24 mouse cellular contexts compared by ENCODE assay signal in the genomic region with DNA sequence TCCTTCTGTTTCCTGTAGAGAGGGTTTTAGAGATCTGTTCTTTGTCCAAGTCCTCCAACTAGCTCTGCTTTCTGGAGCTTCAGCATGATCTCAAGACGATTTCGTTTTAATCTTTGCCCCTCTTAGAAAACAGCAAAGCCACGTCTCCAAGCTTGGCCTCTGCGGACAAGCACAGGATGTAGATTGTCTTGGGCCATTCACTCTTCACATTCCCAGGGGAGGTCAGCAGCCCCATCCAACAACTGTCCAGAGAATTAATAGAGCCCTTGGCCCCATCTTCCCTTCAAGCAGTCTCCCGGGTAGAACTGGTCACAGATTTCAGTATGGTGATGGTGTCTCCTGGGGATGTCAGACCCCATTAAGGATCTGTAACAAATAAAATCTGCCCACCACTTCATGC.
DNase-seq lines count a peak whose midpoint lies in the region; ATAC-seq and TF ChIP-seq lines count a peak whose summit lies in the region.
"Had no signal": no experiment of that assay in that cellular context is flagged by ENCODE, and none has a peak within 500 bp of the region (broad histone marks: within the 10 kb centered on the region; RNA-seq: fewer than 3 reads in every experiment).

No protein-coding gene starts in this region.

- H3K79me2 ChIP-seq in liver, adult 2 months (ENCODE audit: control insufficient read depth, insufficient read depth, low read length): no peaks in the 10 kb centered on the region

- TF ChIP-seq CTCF in liver, adult 2 months (IDR thresholded peaks at IDR 0.05; ENCODE audit: low read depth, low read length): no peak

- H3K27me3 ChIP-seq in liver, adult 2 months (ENCODE audit: control insufficient read depth, insufficient read depth, low read length): no peaks in the 10 kb centered on the region
- H3K27me3 ChIP-seq in liver, embryonic 11.5 days (replicated peaks; ENCODE audit: control insufficient read depth, insufficient read depth, low read length): no peaks in the 10 kb centered on the region
- H3K27me3 ChIP-seq in kidney, embryonic 16.5 days (ENCODE audit: insufficient read depth, low read length): no peaks in the 10 kb centered on the region
- H3K27me3 ChIP-seq in stomach, embryonic 14.5 days (ENCODE audit: control insufficient read depth, insufficient read depth, low read length): no peaks in the 10 kb centered on the region
- H3K27me3 ChIP-seq: heart, embryonic 13.5 days; limb, embryonic 13.5 days; liver, embryonic 15.5 days had no signal

- intact Hi-C loops in heart, postnatal 25 days (cut with DNase I): loop anchor here (5.0 kb wide), 1 partner anchor 241 kb away; no protein-coding TSS in a partner anchor

- peak; percentile 87 for DNase-seq in heart, adult 11 months
- DNase-seq in heart, postnatal 25 days (ENCODE audit: low spot score): no peak
- peak; percentile 12 for DNase-seq in liver, adult 2 months (ENCODE audit: extremely low read depth, low read depth, low spot score)
- DNase-seq in liver, embryonic 11.5 days (ENCODE audit: low spot score): no peak
- no peak for DNase-seq in embryo, embryonic 10 days (ENCODE audit: low spot score)
- DNase-seq in adrenal gland, postnatal 25 days: no peak
- DNase-seq: adrenal gland, postnatal 10 days; cerebellum, adult 8-10 months; cerebellum, postnatal 36 days; forebrain, postnatal 0 days; gastrocnemius, postnatal 25 days; heart, adult 2 months; heart, postnatal 14 days; lung, postnatal 10 days; thymus, postnatal 25 days had no signal

- H3K9ac ChIP-seq in liver, adult 2 months (ENCODE audit: low read depth, low read length): no peak overlapping the region
- H3K9ac ChIP-seq in liver, embryonic 11.5 days (ENCODE audit: low read depth, low read length): no peak overlapping the region
- no peak overlapping the region for H3K9ac ChIP-seq in kidney, embryonic 16.5 days (replicated peaks; ENCODE audit: low read length)
- H3K9ac ChIP-seq in stomach, embryonic 14.5 days (replicated peaks; ENCODE audit: low read depth, low read length): no peak overlapping the region
- H3K9ac ChIP-seq: forebrain, postnatal 0 days; heart, embryonic 13.5 days; hindbrain, embryonic 14.5 days; limb, embryonic 13.5 days; liver, embryonic 15.5 days had no signal

- H3K4me3 ChIP-seq in liver, adult 2 months (ENCODE audit: insufficient read depth, low read depth, low read length): no peak overlapping the region
- H3K4me3 ChIP-seq in liver, embryonic 11.5 days (ENCODE audit: low read depth, low read length): no peak overlapping the region
- H3K4me3 ChIP-seq in kidney, embryonic 16.5 days (ENCODE audit: low read length): no peak overlapping the region
- H3K4me3 ChIP-seq in stomach, embryonic 14.5 days (ENCODE audit: low read depth, low read length): no peak overlapping the region
- H3K4me3 ChIP-seq: heart, adult 2 months; heart, embryonic 13.5 days; limb, embryonic 13.5 days; liver, embryonic 15.5 days; midbrain, embryonic 10.5 days had no signal

- no peaks in the 10 kb centered on the region for H3K4me1 ChIP-seq in liver, adult 2 months (ENCODE audit: control insufficient read depth, insufficient read depth, low read length)
- no peaks in the 10 kb centered on the region; the same call in 1 of the 2 replicates for H3K4me1 ChIP-seq in liver, embryonic 11.5 days (replicated peaks; ENCODE audit: control insufficient read depth, insufficient read depth, low read length)
- peaks cover 14% of the 10 kb centered on the region; the same call in 1 of the 2 replicates for H3K4me1 ChIP-seq in kidney, embryonic 16.5 days (ENCODE audit: insufficient read depth, low read length)
- peaks cover 17% of the 10 kb centered on the region for H3K4me1 ChIP-seq in stomach, embryonic 14.5 days (ENCODE audit: control insufficient read depth, insufficient read depth, low read length)
- H3K4me1 ChIP-seq: liver, embryonic 15.5 days had no signal

- WGBS in liver, adult 2 months: 73% methylated on average over 5 of the region's 5 CpGs
- WGBS in liver, embryonic 11.5 days: 61% methylated on average over 5 of the region's 5 CpGs
- WGBS in kidney, embryonic 16.5 days: 48% methylated on average over 5 of the region's 5 CpGs
- WGBS in stomach, embryonic 14.5 days: 33% methylated on average over 5 of the region's 5 CpGs

- H3K36me3 ChIP-seq in liver, adult 2 months (ENCODE audit: control insufficient read depth, insufficient read depth, low read length): no peaks in the 10 kb centered on the region
- no peaks in the 10 kb centered on the region for H3K36me3 ChIP-seq in liver, embryonic 11.5 days (ENCODE audit: control insufficient read depth, insufficient read depth, low read length)
- no peaks in the 10 kb centered on the region for H3K36me3 ChIP-seq in kidney, embryonic 16.5 days (ENCODE audit: insufficient read depth, low read length)
- no peaks in the 10 kb centered on the region for H3K36me3 ChIP-seq in stomach, embryonic 14.5 days (ENCODE audit: control insufficient read depth, insufficient read depth, low read length)
- H3K36me3 ChIP-seq: heart, embryonic 13.5 days; limb, embryonic 13.5 days; liver, embryonic 15.5 days; midbrain, embryonic 10.5 days had no signal

- TF ChIP-seq POLR2A in liver, adult 2 months (IDR thresholded peaks at IDR 0.05; ENCODE audit: extremely low read depth, insufficient read depth, low read length): no peak

- H3K4me2 ChIP-seq in liver, embryonic 11.5 days: no peak overlapping the region
- H3K4me2 ChIP-seq in kidney, embryonic 16.5 days (replicated peaks; ENCODE audit: low read depth, low read length): no peak overlapping the region
- H3K4me2 ChIP-seq in stomach, embryonic 14.5 days (replicated peaks; ENCODE audit: low read depth, low read length): no peak overlapping the region
- H3K4me2 ChIP-seq: heart, embryonic 13.5 days; hindbrain, embryonic 14.5 days; limb, embryonic 13.5 days; liver, embryonic 15.5 days had no signal

- ATAC-seq in liver, embryonic 11.5 days (replicated peaks; ENCODE audit: low FRiP score): no peak
- ATAC-seq in kidney, embryonic 16.5 days (ENCODE audit: low FRiP score, low TSS enrichment): no peak
- no peak for ATAC-seq in stomach, embryonic 14.5 days (ENCODE audit: insufficient number of reproducible peaks, insufficient read depth, low FRiP score, low read depth)
- ATAC-seq: activated CD4-positive, CD25-positive, alpha-beta regulatory T cell, adult 4 months; forebrain, postnatal 0 days; inflammation-experienced regulatory T-cells, adult 6 months had no signal

- H3K9me3 ChIP-seq in liver, embryonic 11.5 days (ENCODE audit: control insufficient read depth, low read length): peaks cover 2% of the 10 kb centered on the region; the same call in 1 of the 2 replicates
- H3K9me3 ChIP-seq in kidney, embryonic 16.5 days (ENCODE audit: low read length): no peaks in the 10 kb centered on the region
- peaks cover 5% of the 10 kb centered on the region; the same call in 1 of the 2 replicates for H3K9me3 ChIP-seq in stomach, embryonic 14.5 days (ENCODE audit: control insufficient read depth, low read depth, low read length)
- H3K9me3 ChIP-seq: liver, embryonic 15.5 days; midbrain, embryonic 10.5 days had no signal

- no peak overlapping the region for H3K27ac ChIP-seq in liver, adult 2 months (replicated peaks; ENCODE audit: insufficient read depth, low read depth, low read length)
- H3K27ac ChIP-seq in liver, embryonic 11.5 days (ENCODE audit: low read depth, low read length): no peak overlapping the region
- H3K27ac ChIP-seq in kidney, embryonic 16.5 days (ENCODE audit: low read length): peak overlapping the region; percentile 41; the same call in 1 of the 2 replicates
- peak overlapping the region; percentile 69 for H3K27ac ChIP-seq in stomach, embryonic 14.5 days (ENCODE audit: low read length)
- H3K27ac ChIP-seq: heart, adult 2 months; heart, embryonic 13.5 days; hindbrain, embryonic 14.5 days; limb, embryonic 13.5 days; liver, embryonic 15.5 days; midbrain, embryonic 10.5 days had no signal

Comparison
In these comparisons a context has a peak if more than half of its experiments do, and no peak if none do; other contexts are left out.
1. DNase-seq: peak in heart, adult 11 months (single experiment) and liver, adult 2 months (single experiment); none in heart, postnatal 25 days (single experiment), liver, embryonic 11.5 days (single experiment), embryo, embryonic 10 days (single experiment) and adrenal gland, postnatal 25 days (single experiment).
2. H3K27ac ChIP-seq: peak in kidney, embryonic 16.5 days (single experiment) and stomach, embryonic 14.5 days (single experiment); none in liver, adult 2 months (single experiment) and liver, embryonic 11.5 days (single experiment).